Mouse (Mus musculus) myocyte (in vitro differentiated cells): ENCODE data around the gene Ciao2b. TPM values are rescaled to one million over a fixed set of nuclear protein-coding genes. Genes with fewer than 3 reads are reported as not detected.

ENCODE experiments used
- H3K27me3 ChIP-seq: one replicate; pipeline ENCODE4 v1.6.1; 2011; ENCODE audit not compliant: control insufficient read depth, insufficient read depth, insufficient read length
- H3K36me3 ChIP-seq: one replicate; pipeline ENCODE4 v1.6.1; 2011; ENCODE audit not compliant: control insufficient read depth, insufficient read depth
- H3K4me2 ChIP-seq: one replicate; pipeline ENCODE4 v1.6.1; 2011; ENCODE audit warnings: low read depth, control low read depth
- H3K4me3 ChIP-seq: one replicate; pipeline ENCODE4 v1.5.1; 2011; ENCODE audit warnings: mild to moderate bottlenecking, control low read depth, moderate library complexity
- H3K79me2 ChIP-seq: one replicate; pipeline ENCODE4 v1.6.1; 2011; ENCODE audit not compliant: control insufficient read depth, insufficient read depth
- H3ac ChIP-seq: one replicate; pipeline ENCODE4 v1.6.1; 2011; ENCODE audit not compliant: control insufficient read depth, insufficient read length
- CEBPB ChIP-seq: IDR thresholded peaks from 2 replicates; pipeline ENCODE4 v1.6.1; 2011; ENCODE audit warnings: mild to moderate bottlenecking, moderate library complexity; ENCODE audit not compliant: poor library complexity, insufficient read depth, severe bottlenecking
- E2F4 ChIP-seq: IDR thresholded peaks from one replicate; pipeline ENCODE4 v1.6.1; 2011; ENCODE audit warnings: mild to moderate bottlenecking, control low read depth, moderate library complexity; ENCODE audit not compliant: insufficient read depth
- MAX ChIP-seq: IDR thresholded peaks from one replicate; pipeline ENCODE4 v1.6.1; 2011; ENCODE audit warnings: low read depth, mild to moderate bottlenecking, control low read depth
- MYOD1 ChIP-seq, 3 experiments: IDR thresholded peaks; one replicate each; pipeline ENCODE4 v1.6.1; 2011; ENCODE audit warnings: control low read depth in 2 of 3, low read depth in 2 of 3, mild to moderate bottlenecking in 2 of 3, moderate library complexity in 1 of 3; ENCODE audit not compliant: insufficient read length in 2 of 3, control insufficient read depth in 1 of 3
- MYOG ChIP-seq, 3 experiments: IDR thresholded peaks; one replicate each; pipeline ENCODE4 v1.6.1; 2011; ENCODE audit warnings: control low read depth in 2 of 3, low read depth in 2 of 3, mild to moderate bottlenecking in 2 of 3; ENCODE audit not compliant: insufficient read length in 2 of 3, control insufficient read depth in 1 of 3, insufficient read depth in 1 of 3
- POLR2A ChIP-seq: IDR thresholded peaks from one replicate; pipeline ENCODE4 v1.6.1; 2011; ENCODE audit warnings: low read depth, mild to moderate bottlenecking, control low read depth, moderate library complexity; ENCODE audit not compliant: insufficient read length
- POLR2AphosphoS2 ChIP-seq: IDR thresholded peaks from one replicate; pipeline ENCODE4 v1.6.1; 2011; ENCODE audit warnings: low read depth, control low read depth; ENCODE audit not compliant: insufficient read length
- REST ChIP-seq: IDR thresholded peaks from one replicate; pipeline ENCODE4 v1.6.1; 2011; ENCODE audit warnings: mild to moderate bottlenecking, control low read depth, moderate library complexity; ENCODE audit not compliant: insufficient read depth, insufficient read length
- SRF ChIP-seq: IDR thresholded peaks from one replicate; pipeline ENCODE4 v1.6.1; 2011; ENCODE audit warnings: low read depth; ENCODE audit not compliant: control insufficient read depth, insufficient read length
- TCF12 ChIP-seq: IDR thresholded peaks from one replicate; pipeline ENCODE4 v1.6.1; 2011; ENCODE audit warnings: mild to moderate bottlenecking, control low read depth; ENCODE audit not compliant: poor library complexity, insufficient read depth, severe bottlenecking
- TCF3 ChIP-seq: IDR thresholded peaks from one replicate; pipeline ENCODE4 v1.6.1; 2011; ENCODE audit warnings: low read depth, control low read depth; ENCODE audit not compliant: insufficient read length
- USF1 ChIP-seq: IDR thresholded peaks from one replicate; pipeline ENCODE4 v1.6.1; 2011; ENCODE audit warnings: low read depth, mild to moderate bottlenecking, control low read depth, moderate library complexity
- polyA plus RNA-seq: library from polyadenylated mRNA; unstranded; fragments of >200 nt; fragmentation: generic; extraction: Trizol; gene quantifications from one replicate; pipeline ENCODE4 v1.2.1, GENCODE M21; 2012; ENCODE audit warnings: missing spikeins

The Ciao2b gene
- polyA plus RNA-seq, 1 experiment: 217 TPM

GRCm38 (mm10) chr8:104603245-104603593 lies 38.5 kb downstream of the Ciao2b start:
- Histone ChIP-seq H3K27me3 (no peaks in the 10 kb centered on the region), H3K36me3 (no peaks in the 10 kb centered on the region), H3ac (no peak overlapping the region), H3K4me3 (no peak overlapping the region), H3K4me2 (no peak overlapping the region), H3K79me2 (no peaks in the 10 kb centered on the region)
- TF ChIP-seq TCF3: no peak
- no peak for TF ChIP-seq POLR2AphosphoS2
- TF ChIP-seq REST: no peak
- TF ChIP-seq TCF12: no peak
- no peak for TF ChIP-seq MYOD1 (IDR thresholded peaks at IDR 0.05; ENCODE audit: control insufficient read depth in 1 of 3, insufficient read length in 2 of 3, low read depth in 2 of 3)
- no peak for TF ChIP-seq USF1
- no peak for TF ChIP-seq E2F4
- no peak for TF ChIP-seq POLR2A

- Histone ChIP-seq H3K36me3 (no peaks in the 10 kb centered on the region), H3ac (no peak overlapping the region), H3K4me3 (no peak overlapping the region), H3K4me2 (peak overlapping the region; percentile 73), H3K79me2 (no peaks in the 10 kb centered on the region), H3K27me3 (no peaks in the 10 kb centered on the region)
- no peak for TF ChIP-seq MAX
- TF ChIP-seq POLR2AphosphoS2: no peak
- no peak for TF ChIP-seq CEBPB
- no peak for TF ChIP-seq MYOD1 (IDR thresholded peaks at IDR 0.05; ENCODE audit: control insufficient read depth in 1 of 3, insufficient read length in 2 of 3, low read depth in 2 of 3)
- no peak for TF ChIP-seq TCF3
- TF ChIP-seq E2F4: no peak
- no peak for TF ChIP-seq POLR2A
- no peak for TF ChIP-seq MYOG (IDR thresholded peaks at IDR 0.05; ENCODE audit: control insufficient read depth in 1 of 3, insufficient read depth in 1 of 3, insufficient read length in 2 of 3, low read depth in 2 of 3)
- TF ChIP-seq SRF: no peak
- TF ChIP-seq USF1: no peak
- TF ChIP-seq REST: no peak
- TF ChIP-seq TCF12: no peak
These were observed 39.1 kb downstream of the Ciao2b start for GRCm38 (mm10) chr8:104602468-104603244.

GRCm38 (mm10) chr8:104601941-104602371 lies 39.8 kb downstream of the Ciao2b start:
- Histone ChIP-seq H3K36me3 (no peaks in the 10 kb centered on the region), H3K27me3 (no peaks in the 10 kb centered on the region), H3K79me2 (no peaks in the 10 kb centered on the region), H3K4me2 (peak overlapping the region; percentile 73), H3K4me3 (no peak overlapping the region), H3ac (no peak overlapping the region)
- TF ChIP-seq E2F4: no peak
- TF ChIP-seq REST: no peak
- TF ChIP-seq MAX: no peak
- TF ChIP-seq USF1: no peak
- no peak for TF ChIP-seq MYOG (IDR thresholded peaks at IDR 0.05; ENCODE audit: control insufficient read depth in 1 of 3, insufficient read depth in 1 of 3, insufficient read length in 2 of 3, low read depth in 2 of 3)
- no peak for TF ChIP-seq MYOD1 (IDR thresholded peaks at IDR 0.05; ENCODE audit: control insufficient read depth in 1 of 3, insufficient read length in 2 of 3, low read depth in 2 of 3)
- no peak for TF ChIP-seq TCF3
- no peak for TF ChIP-seq TCF12
- no peak for TF ChIP-seq POLR2AphosphoS2
- TF ChIP-seq POLR2A: no peak
- no peak for TF ChIP-seq SRF
- TF ChIP-seq CEBPB: no peak

GRCm38 (mm10) chr8:104601386-104601785 lies 40.4 kb downstream of the Ciao2b start:
- no peak overlapping the region for H3K4me3 ChIP-seq
- no peaks in the 10 kb centered on the region for H3K79me2 ChIP-seq
- H3K27me3 ChIP-seq: no peaks in the 10 kb centered on the region
- no peak overlapping the region for H3ac ChIP-seq
- peaks cover under 1% of the 10 kb centered on the region for H3K36me3 ChIP-seq
- peak overlapping the region; percentile 73 for H3K4me2 ChIP-seq
- TF ChIP-seq USF1: no peak
- TF ChIP-seq E2F4: no peak
- no peak for TF ChIP-seq CEBPB
- no peak for TF ChIP-seq MAX
- no peak for TF ChIP-seq POLR2A
- no peak for TF ChIP-seq MYOD1 (IDR thresholded peaks at IDR 0.05; ENCODE audit: control insufficient read depth in 1 of 3, insufficient read length in 2 of 3, low read depth in 2 of 3)
- TF ChIP-seq TCF3: no peak
- no peak for TF ChIP-seq MYOG (IDR thresholded peaks at IDR 0.05; ENCODE audit: control insufficient read depth in 1 of 3, insufficient read depth in 1 of 3, insufficient read length in 2 of 3, low read depth in 2 of 3)
- no peak for TF ChIP-seq TCF12
- no peak for TF ChIP-seq POLR2AphosphoS2
- no peak for TF ChIP-seq SRF
- no peak for TF ChIP-seq REST
